Mouse (Mus musculus): ENCODE measurements around the gene Phospho2. TPM values are rescaled to one million over a fixed set of nuclear protein-coding genes. Genes with fewer than 3 reads are reported as not detected.
A peak's percentile ranks its signal among the peaks of the same experiment; 100 is the strongest.

The Phospho2 gene
- total and polyA plus RNA-seq, 3 experiments = 11.1 to 20.1 (median 14.4) TPM

DNA sequence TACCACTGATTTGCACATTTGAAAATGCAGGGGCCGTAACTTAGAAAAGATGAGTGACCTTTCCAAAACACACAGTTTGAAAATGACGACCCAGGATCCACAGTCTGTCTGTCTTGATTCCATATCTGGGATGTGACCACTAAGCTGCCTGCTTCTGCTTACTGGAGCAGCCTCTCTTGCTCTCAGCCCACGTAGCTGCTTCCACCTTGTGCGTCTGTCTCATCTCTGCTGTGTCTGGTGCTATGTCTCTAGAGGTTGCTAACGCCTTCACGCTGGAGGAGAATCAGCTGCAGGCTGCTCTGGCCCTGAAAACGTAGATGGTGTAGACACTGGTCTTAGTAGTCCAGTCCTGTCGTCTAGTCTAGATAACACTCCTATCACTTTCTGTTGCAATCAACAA lies 40.7 kb downstream of the Phospho2 start:
- Histone ChIP-seq H3K4me1 (ENCODE audit: control insufficient read depth in 1 of 2, insufficient read depth in 2 of 2) (0 out of 4 replicates have a peak, but pooled peaks cover 0 to 3% of the 10 kb centered on the region in 2 experiments), H3K36me3 (replicated peaks in 1 of 2; ENCODE audit: control insufficient read depth in 1 of 2, insufficient read depth in 1 of 2, low read length in 1 of 2) (no peaks in the 10 kb centered on the region), H3K4me2 (ENCODE audit: insufficient read depth, low read depth, poor library complexity, severe bottlenecking) (no peak overlapping the region), H3K27me3 (replicated peaks) (no peaks in the 10 kb centered on the region), H3K9me3 (replicated peaks; ENCODE audit: low read length) (no peaks in the 10 kb centered on the region), H3K27ac (ENCODE audit: insufficient read depth, low read depth) (no peak overlapping the region), H3K79me2 (replicated peaks; ENCODE audit: control insufficient read depth, extremely low read depth, insufficient read depth, poor library complexity, severe bottlenecking) (no peaks in the 10 kb centered on the region), H3K4me3 (replicated peaks in 1 of 3; ENCODE audit: low read depth in 2 of 3, low read length in 2 of 3, poor library complexity in 1 of 3) (no peak overlapping the region), H3K9ac (ENCODE audit: insufficient read depth, low read depth) (no peak overlapping the region)
- DNase-seq (ENCODE audit: extremely low read depth) = no peak
- no peak for TF ChIP-seq RCOR1 (conservative IDR thresholded peaks at IDR 0.05; ENCODE audit: low read depth, low read length)
- TF ChIP-seq SMC3 (IDR thresholded peaks at IDR 0.05; ENCODE audit: low read depth, low read length) = no peak
- TF ChIP-seq KAT2A (IDR thresholded peaks at IDR 0.05; ENCODE audit: insufficient replicate concordance, low read length) = no peak
- TF ChIP-seq ZKSCAN1 (IDR thresholded peaks at IDR 0.05; ENCODE audit: borderline replicate concordance, low read depth, low read length) = no peak
- no peak for TF ChIP-seq IRF4 (IDR thresholded peaks at IDR 0.05; ENCODE audit: low read depth, low read length)
- TF ChIP-seq TCF12 (IDR thresholded peaks at IDR 0.05; ENCODE audit: low read depth, low read length) = no peak
- no peak for TF ChIP-seq EP300 (IDR thresholded peaks at IDR 0.05; ENCODE audit: low read length)
- TF ChIP-seq POLR2AphosphoS2 (IDR thresholded peaks at IDR 0.05; ENCODE audit: low read depth, low read length) = no peak
- no peak for TF ChIP-seq ZC3H11A (IDR thresholded peaks at IDR 0.05; ENCODE audit: low read depth, low read length)
- TF ChIP-seq JUN (IDR thresholded peaks at IDR 0.05; ENCODE audit: insufficient read depth, low read depth, low read length) = no peak
- TF ChIP-seq CTCF (conservative IDR thresholded peaks at IDR 0.05 in 1 of 2, IDR thresholded peaks at IDR 0.05 in 1 of 2; ENCODE audit: low read depth in 2 of 2, low read length in 2 of 2) = no peak
- no peak for TF ChIP-seq USF1 (IDR thresholded peaks at IDR 0.05; ENCODE audit: low read depth, low read length)
- TF ChIP-seq NELFE (IDR thresholded peaks at IDR 0.05; ENCODE audit: low read depth, low read length) = no peak
- TF ChIP-seq UBTF (IDR thresholded peaks at IDR 0.05; ENCODE audit: low read depth, low read length) = no peak
- no peak for TF ChIP-seq RAD21 (IDR thresholded peaks at IDR 0.05; ENCODE audit: low read depth, low read length)
- TF ChIP-seq MEF2A (IDR thresholded peaks at IDR 0.05; ENCODE audit: borderline replicate concordance, low read depth, low read length) = no peak
- dilution Hi-C loops (cut with MboI; ENCODE audit: extremely low pct_ligation_motif_present, extremely low pct_unique_long_range_greater_than_20kb, low sequenced_read_pairs) (no loop called here), in situ Hi-C loops (cut with MboI; ENCODE audit: low pct_ligation_motif_present, low pct_unique_long_range_greater_than_20kb, low sequenced_read_pairs) (no loop called here)

DNA sequence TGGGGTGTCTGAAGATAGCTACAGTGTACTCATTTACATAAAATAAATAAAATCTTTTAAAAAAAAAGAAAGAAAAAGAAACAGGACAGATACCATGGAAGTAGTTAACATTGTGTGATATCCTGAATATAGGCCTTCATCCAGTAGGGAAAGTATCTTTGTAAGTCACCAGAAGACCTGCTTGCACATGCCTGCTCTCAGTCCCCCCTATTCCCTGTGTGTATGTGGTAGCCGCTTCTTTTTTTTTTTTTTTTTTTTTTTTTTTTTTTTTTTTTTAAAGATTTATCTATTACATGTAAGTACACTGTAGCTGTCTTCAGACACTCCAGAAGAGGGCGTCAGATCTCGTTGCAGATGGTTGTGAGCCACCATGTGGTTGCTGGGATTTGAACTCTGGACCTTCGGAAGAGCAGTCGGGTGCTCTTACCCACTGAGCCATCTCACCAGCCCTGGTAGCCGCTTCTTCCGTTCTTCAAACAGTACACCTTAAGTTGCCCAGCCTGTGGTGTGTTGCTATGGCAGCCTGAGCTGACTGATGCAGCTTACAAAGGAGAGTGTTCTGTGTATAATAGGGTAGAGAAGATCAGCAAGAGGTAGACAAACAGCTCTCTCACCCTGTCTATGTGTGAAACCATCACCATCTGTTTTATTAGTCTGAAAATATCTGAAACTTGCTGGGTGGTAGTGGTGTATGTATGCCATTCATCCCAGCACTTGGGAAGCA lies 48.0 kb downstream of the Phospho2 start:
- Histone ChIP-seq H3K4me2 (ENCODE audit: insufficient read depth, low read depth, poor library complexity, severe bottlenecking) (no peak overlapping the region), H3K27ac (ENCODE audit: insufficient read depth, low read depth) (no peak overlapping the region; the same call in 1 of the 2 replicates), H3K27me3 (replicated peaks) (no peaks in the 10 kb centered on the region), H3K36me3 (replicated peaks in 1 of 2; ENCODE audit: control insufficient read depth in 1 of 2, insufficient read depth in 1 of 2, low read length in 1 of 2) (no peaks in the 10 kb centered on the region), H3K4me1 (ENCODE audit: control insufficient read depth in 1 of 2, insufficient read depth in 2 of 2) (0 out of 4 replicates have a peak, but pooled peaks cover 0 to 3% of the 10 kb centered on the region in 2 experiments), H3K4me3 (replicated peaks in 1 of 3; ENCODE audit: low read depth in 2 of 3, low read length in 2 of 3, poor library complexity in 1 of 3) (no peak overlapping the region), H3K9ac (ENCODE audit: insufficient read depth, low read depth) (no peak overlapping the region), H3K9me3 (replicated peaks; ENCODE audit: low read length) (no peaks in the 10 kb centered on the region), H3K79me2 (replicated peaks; ENCODE audit: control insufficient read depth, extremely low read depth, insufficient read depth, poor library complexity, severe bottlenecking) (no peaks in the 10 kb centered on the region)
- in situ Hi-C loops (cut with MboI; ENCODE audit: low pct_ligation_motif_present, low pct_unique_long_range_greater_than_20kb, low sequenced_read_pairs) (no loop called here), dilution Hi-C loops (cut with MboI; ENCODE audit: extremely low pct_ligation_motif_present, extremely low pct_unique_long_range_greater_than_20kb, low sequenced_read_pairs) (no loop called here)
- peak; percentile 16; the same call in 1 of the 2 replicates for TF ChIP-seq ZNF384 (IDR thresholded peaks at IDR 0.05; ENCODE audit: low read depth, low read length)
- TF ChIP-seq MAX (IDR thresholded peaks at IDR 0.05; ENCODE audit: low read length) = no peak
- no peak for DNase-seq (ENCODE audit: extremely low read depth)

Data from CH12.LX (cell line).